ENCODE assay signal across 8 mouse cellular contexts in the genomic region with DNA sequence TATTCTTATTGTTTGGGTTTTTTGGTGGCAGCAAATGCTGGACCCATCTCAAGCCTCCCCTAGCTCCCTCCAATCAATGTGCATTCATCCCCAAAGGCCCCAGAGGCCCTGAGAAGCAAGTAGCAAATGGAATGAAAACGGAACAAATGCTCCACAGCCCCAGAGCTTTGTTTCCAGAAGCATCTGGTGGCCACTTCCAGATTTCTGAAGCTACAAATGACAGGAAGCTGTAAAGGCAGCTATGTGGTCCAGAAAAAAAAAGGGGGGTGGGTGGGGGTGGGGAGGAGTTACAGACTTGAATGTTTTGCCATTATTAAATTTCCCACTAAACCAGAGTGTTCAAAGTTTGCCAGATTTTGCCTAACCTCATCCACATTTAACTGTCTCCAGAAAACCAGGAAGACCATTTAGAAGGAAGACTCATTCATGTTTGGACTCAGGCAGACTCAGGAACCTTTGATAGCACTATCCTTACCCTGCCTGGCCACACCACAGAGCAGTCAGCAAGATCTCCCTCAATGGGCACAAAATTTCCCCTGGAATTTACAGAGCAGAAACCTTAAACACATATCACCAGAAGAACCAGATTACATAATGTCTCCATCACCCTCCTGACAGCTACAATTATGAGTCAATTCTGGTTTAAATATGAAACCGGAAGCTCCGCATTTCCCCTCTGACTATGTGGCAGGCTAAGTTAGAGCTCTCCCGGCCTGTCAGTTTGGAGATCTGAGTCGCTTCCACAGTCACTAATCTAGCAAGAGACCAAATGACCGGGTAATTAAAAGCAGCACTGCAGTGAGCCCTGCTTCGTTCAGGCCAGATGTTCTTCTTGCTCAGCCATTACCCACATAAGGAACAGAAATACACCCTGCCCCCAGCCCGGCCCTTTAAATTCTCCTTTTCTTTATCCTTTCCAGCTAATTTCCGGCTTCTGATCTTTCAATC.
DNase-seq lines count a peak whose midpoint lies in the region; ATAC-seq and TF ChIP-seq lines count a peak whose summit lies in the region.

No protein-coding gene starts in this region.

- H3K4me1 ChIP-seq in E14TG2a.4 (replicated peaks; ENCODE audit: low read depth, low read length) = peaks cover 49% of the 10 kb centered on the region
- H3K4me1 ChIP-seq in forebrain, embryonic 11.5 days (replicated peaks; ENCODE audit: control insufficient read depth, insufficient read depth, low read length) = peaks cover 28% of the 10 kb centered on the region
- peaks cover 41% of the 10 kb centered on the region for H3K4me1 ChIP-seq in hindbrain, embryonic 14.5 days (replicated peaks; ENCODE audit: control insufficient read depth, insufficient read depth, low read length)
- H3K4me1 ChIP-seq in liver, embryonic 13.5 days (replicated peaks) = peaks cover 27% of the 10 kb centered on the region

- H3K36me3 ChIP-seq in E14TG2a.4 (ENCODE audit: insufficient read depth, low read length) = no peaks in the 10 kb centered on the region
- no peaks in the 10 kb centered on the region for H3K36me3 ChIP-seq in forebrain, embryonic 11.5 days (ENCODE audit: control insufficient read depth, insufficient read depth, low read length)
- H3K36me3 ChIP-seq in hindbrain, embryonic 14.5 days (replicated peaks; ENCODE audit: control insufficient read depth, insufficient read depth) = no peaks in the 10 kb centered on the region
- H3K36me3 ChIP-seq in liver, embryonic 13.5 days = no peaks in the 10 kb centered on the region

- peak overlapping the region; percentile 41 for H3K4me2 ChIP-seq in forebrain, embryonic 11.5 days (ENCODE audit: low read depth, low read length, severe bottlenecking)
- H3K4me2 ChIP-seq in hindbrain, embryonic 14.5 days (replicated peaks) = peak overlapping the region; percentile 32
- peak overlapping the region; percentile 46 for H3K4me2 ChIP-seq in liver, embryonic 13.5 days

- peak overlapping the region; percentile 41 for H3K4me3 ChIP-seq in E14TG2a.4 (replicated peaks; ENCODE audit: low read length)
- H3K4me3 ChIP-seq in forebrain, embryonic 11.5 days (ENCODE audit: low read depth, low read length) = no peak overlapping the region
- no peak overlapping the region for H3K4me3 ChIP-seq in hindbrain, embryonic 14.5 days (replicated peaks; ENCODE audit: low read length)
- 0 out of 2 replicates have a peak overlapping the region, but pooled peaks have one; percentile 10 for H3K4me3 ChIP-seq in liver, embryonic 13.5 days (replicated peaks)

- 5% methylated on average over 9 of the region's 9 CpGs for WGBS in forebrain, embryonic 11.5 days
- 9% methylated on average over 9 of the region's 9 CpGs for WGBS in hindbrain, embryonic 14.5 days
- 18% methylated on average over 9 of the region's 9 CpGs for WGBS in liver, embryonic 13.5 days (ENCODE audit: insufficient replicate concordance)

- no peaks in the 10 kb centered on the region for H3K9me3 ChIP-seq in E14TG2a.4 (ENCODE audit: low read length)
- H3K9me3 ChIP-seq in forebrain, embryonic 11.5 days (ENCODE audit: control insufficient read depth, low read length) = no peaks in the 10 kb centered on the region
- no peaks in the 10 kb centered on the region for H3K9me3 ChIP-seq in hindbrain, embryonic 14.5 days (ENCODE audit: control insufficient read depth, low read length)
- no peaks in the 10 kb centered on the region for H3K9me3 ChIP-seq in liver, embryonic 13.5 days (replicated peaks)

- TF ChIP-seq CTCF in E14TG2a.4 (conservative IDR thresholded peaks at IDR 0.05; ENCODE audit: low read length) = no peak

- DNase-seq in B cell, adult 2 months = peak; percentile 54 to 61
- peak; percentile 67 for DNase-seq in forebrain, embryonic 11.5 days (ENCODE audit: low spot score)
- no peak for DNase-seq in hindbrain, embryonic 14.5 days (ENCODE audit: low spot score)
- no peak for DNase-seq in liver, embryonic 13.5 days
- DNase-seq in naive thymus-derived CD4-positive, alpha-beta T cell, adult 2 months (ENCODE audit: low read depth) = peak; percentile 57
- DNase-seq in frontal cortex, postnatal 36 days (ENCODE audit: low spot score in 2 of 2) = no peak
- no peak for DNase-seq in cerebellum, postnatal 36 days

- H3K27me3 ChIP-seq in E14TG2a.4 (ENCODE audit: insufficient read depth, low read length) = no peaks in the 10 kb centered on the region
- H3K27me3 ChIP-seq in forebrain, embryonic 11.5 days (ENCODE audit: control insufficient read depth, insufficient read depth, low read length) = 0 out of 2 replicates have a peak, but pooled peaks cover 2% of the 10 kb centered on the region
- no peaks in the 10 kb centered on the region for H3K27me3 ChIP-seq in hindbrain, embryonic 14.5 days (ENCODE audit: control insufficient read depth, insufficient read depth, low read length)
- H3K27me3 ChIP-seq in liver, embryonic 13.5 days = peaks cover 31% of the 10 kb centered on the region

- peak overlapping the region; percentile 65 for H3K27ac ChIP-seq in forebrain, embryonic 11.5 days (ENCODE audit: low read depth, low read length)
- peak overlapping the region; percentile 39; the same call in 1 of the 2 replicates for H3K27ac ChIP-seq in hindbrain, embryonic 14.5 days
- peak overlapping the region; percentile 53; the same call in 1 of the 2 replicates for H3K27ac ChIP-seq in liver, embryonic 13.5 days

- peak; percentile 18; the same call in 1 of the 2 replicates for ATAC-seq in forebrain, embryonic 11.5 days (replicated peaks; ENCODE audit: low FRiP score)
- no peak for ATAC-seq in hindbrain, embryonic 14.5 days (ENCODE audit: low FRiP score)
- no peak for ATAC-seq in liver, embryonic 13.5 days (ENCODE audit: low read depth)

- H3K9ac ChIP-seq in forebrain, embryonic 11.5 days (ENCODE audit: low read length) = no peak overlapping the region
- H3K9ac ChIP-seq in hindbrain, embryonic 14.5 days = no peak overlapping the region; the same call in 1 of the 2 replicates
- H3K9ac ChIP-seq in liver, embryonic 13.5 days = no peak overlapping the region

Comparison
In these comparisons a context has a peak if more than half of its experiments do, and no peak if none do; other contexts are left out.
1. DNase-seq: peak in B cell, adult 2 months (2 of 2), forebrain, embryonic 11.5 days (single experiment) and naive thymus-derived CD4-positive, alpha-beta T cell, adult 2 months (single experiment); none in hindbrain, embryonic 14.5 days (single experiment), liver, embryonic 13.5 days (single experiment), frontal cortex, postnatal 36 days (0 of 2) and cerebellum, postnatal 36 days (0 of 2).
2. H3K4me3 ChIP-seq: peak in E14TG2a.4 (single experiment) and liver, embryonic 13.5 days (single experiment); none in forebrain, embryonic 11.5 days (single experiment) and hindbrain, embryonic 14.5 days (single experiment).
3. Peak in every context shown above with its lines, with median percentiles within 50 percentile points of each other: H3K27ac ChIP-seq and H3K4me2 ChIP-seq.